Mouse (Mus musculus): ENCODE measurements around the gene Gcgr. TPM values are rescaled to one million over a fixed set of nuclear protein-coding genes. Genes with fewer than 3 reads are reported as not detected.

Gene Gcgr
- total RNA-seq (2023) = not detected

GRCm38 (mm10) chr11:120530085-120530964, at the start of gene Gcgr:
Gene Gcgr (plus strand): TSS chr11:120530699.

GRCm38 (mm10) chr11:120484265-120484981, 46.1 kb upstream of the Gcgr start, which contains the start of gene Mrpl12:
Gene Mrpl12 (plus strand): TSS chr11:120484613.

GRCm38 (mm10) chr11:120491317-120492023, 39.0 kb upstream of the Gcgr start, which contains the start of gene Slc25a10:
Gene Slc25a10 (plus strand): TSS chr11:120491840.

GRCm38 (mm10) chr11:120549168-120549945, 18.9 kb downstream of the Gcgr start, which contains the start of gene Mcrip1:
Gene Mcrip1 (minus strand): TSS chr11:120549727.

GRCm38 (mm10) chr11:120550810-120551440, 20.4 kb downstream of the Gcgr start, which contains the start of gene Ppp1r27:
Gene Ppp1r27 (minus strand): TSS chr11:120551132.

GRCm38 (mm10) chr11:120572752-120573584, 42.5 kb downstream of the Gcgr start, which contains the start of gene P4hb:
Gene P4hb (minus strand): TSS chr11:120573253.

GRCm38 (mm10) chr11:120581490-120582267, 51.2 kb downstream of the Gcgr start, which contains the start of gene Arhgdia:
Gene Arhgdia (minus strand): TSS chr11:120581624.

Other genes with a start within 250 kb of the Gcgr start
- 1,308 TPM for gene Actg1, start 182.2 kb upstream of the Gcgr start, total RNA-seq (2023)
- not detected for gene Fscn2, start 169.2 kb upstream of the Gcgr start, total RNA-seq (2023)
- gene Faap100, start 151.9 kb upstream of the Gcgr start, total RNA-seq (2023) = 28.0 TPM
- gene Nploc4, start 93.0 kb upstream of the Gcgr start, total RNA-seq (2023) = 55.1 TPM
- 46.6 TPM for gene Tspan10, start 88.1 kb upstream of the Gcgr start, total RNA-seq (2023)
- 0.80 TPM for gene Pde6g, start 77.2 kb upstream of the Gcgr start, total RNA-seq (2023)
- gene Oxld1, start 72.6 kb upstream of the Gcgr start, total RNA-seq (2023) = 7.1 TPM
- gene Ccdc137, start 72.6 kb upstream of the Gcgr start, total RNA-seq (2023) = 32.2 TPM
- 13.4 TPM for gene Arl16, start 63.1 kb upstream of the Gcgr start, total RNA-seq (2023)
- gene Mrpl12, start 46.1 kb upstream of the Gcgr start, total RNA-seq (2023) = 28.5 TPM
- gene Slc25a10, start 38.9 kb upstream of the Gcgr start, total RNA-seq (2023) = 9.7 TPM
- gene Mcrip1, start 19.0 kb downstream of the Gcgr start, total RNA-seq (2023) = 36.1 TPM
- not detected for gene Ppp1r27, start 20.4 kb downstream of the Gcgr start, total RNA-seq (2023)
- 123 TPM for gene P4hb, start 42.6 kb downstream of the Gcgr start, total RNA-seq (2023)
- gene Arhgdia, start 50.9 kb downstream of the Gcgr start, total RNA-seq (2023) = 404 TPM
- 109 TPM for gene Alyref, start 67.7 kb downstream of the Gcgr start, total RNA-seq (2023)
- 71.8 TPM for gene Anapc11, start 67.7 kb downstream of the Gcgr start, total RNA-seq (2023)
- gene Npb, start 77.8 kb downstream of the Gcgr start, total RNA-seq (2023) = 3.8 TPM
- 153 TPM for gene Pcyt2, start 87.2 kb downstream of the Gcgr start, total RNA-seq (2023)
- gene Sirt7, start 94.5 kb downstream of the Gcgr start, total RNA-seq (2023) = 131 TPM
- 39.8 TPM for gene Mafg, start 102.9 kb downstream of the Gcgr start, total RNA-seq (2023)
- gene Pycr1, start 113.1 kb downstream of the Gcgr start, total RNA-seq (2023) = 1.2 TPM
- not detected for gene Myadml2, start 117.5 kb downstream of the Gcgr start, total RNA-seq (2023)
- gene Notum, start 130.5 kb downstream of the Gcgr start, total RNA-seq (2023) = not detected
- gene Aspscr1, start 142.3 kb downstream of the Gcgr start, total RNA-seq (2023) = 126 TPM
- 37.5 TPM for gene Cenpx, start 183.0 kb downstream of the Gcgr start, total RNA-seq (2023)
- 33.3 TPM for gene Lrrc45, start 183.2 kb downstream of the Gcgr start, total RNA-seq (2023)
- gene Rac3, start 190.8 kb downstream of the Gcgr start, total RNA-seq (2023) = 1.1 TPM
- gene Dcxr, start 196.6 kb downstream of the Gcgr start, total RNA-seq (2023) = 0.65 TPM
- not detected for gene Cbr2, start 201.4 kb downstream of the Gcgr start, total RNA-seq (2023)
- 30.9 TPM for gene Hmga1b, start 232.1 kb downstream of the Gcgr start, total RNA-seq (2023)